Mouse (Mus musculus) CD8-positive naive resting alpha-beta T cell, adult 2 months (primary cell): ENCODE data around the gene Naa35.
"Not testable (repeated sequence)": the region's sequence is repeated elsewhere in the genome, so short reads cannot be mapped to it uniquely, and the experiment has no call there.

Experiments
- DNase-seq, 2 experiments: peaks; one replicate each; pipeline ENCODE4 v3.0.0; 2022; ENCODE audit warnings: low read depth in 2 of 2, low spot score in 2 of 2

The Naa35 gene

DNA sequence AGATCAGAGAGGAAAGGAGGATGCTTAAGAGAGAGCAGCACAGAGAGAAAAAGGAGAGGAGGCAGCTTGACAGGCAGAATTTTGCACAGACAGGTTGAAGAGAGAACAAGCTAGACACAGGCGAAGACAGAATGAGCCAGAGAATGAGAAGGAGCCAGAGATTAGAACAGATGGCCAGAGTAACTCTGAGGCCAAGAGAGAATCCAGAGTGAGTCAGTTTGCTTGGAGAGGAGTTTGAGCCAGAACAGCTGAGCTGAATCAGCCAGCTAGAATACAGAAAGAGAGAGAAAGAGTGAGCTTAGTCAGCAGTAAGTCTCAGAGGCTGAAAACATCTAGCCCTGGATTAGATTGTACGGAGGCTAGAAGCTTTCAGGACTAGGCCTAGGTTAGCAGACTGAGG is 12.5 kb upstream of the Naa35 start:
- no peak for DNase-seq

DNA sequence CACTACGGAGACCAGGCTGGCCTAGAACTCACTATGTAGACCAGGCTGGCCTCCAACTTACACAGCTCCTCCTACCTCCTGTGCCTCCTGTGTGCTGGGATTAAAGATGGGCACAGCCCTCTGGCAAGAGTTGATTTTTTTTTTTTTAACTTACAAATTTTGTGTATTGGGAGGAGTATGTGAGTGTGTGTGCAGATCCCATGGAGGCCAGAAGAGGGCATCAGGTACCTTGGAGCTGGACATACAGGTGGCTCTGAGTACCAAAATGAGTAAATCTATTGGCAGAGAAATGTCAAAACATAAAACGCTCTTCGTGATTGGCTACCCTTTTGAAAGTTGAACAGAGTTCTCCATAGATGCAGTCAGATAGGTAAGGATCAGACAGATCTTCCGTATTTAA is 4.1 kb upstream of the Naa35 start:
- no peak for DNase-seq

DNA sequence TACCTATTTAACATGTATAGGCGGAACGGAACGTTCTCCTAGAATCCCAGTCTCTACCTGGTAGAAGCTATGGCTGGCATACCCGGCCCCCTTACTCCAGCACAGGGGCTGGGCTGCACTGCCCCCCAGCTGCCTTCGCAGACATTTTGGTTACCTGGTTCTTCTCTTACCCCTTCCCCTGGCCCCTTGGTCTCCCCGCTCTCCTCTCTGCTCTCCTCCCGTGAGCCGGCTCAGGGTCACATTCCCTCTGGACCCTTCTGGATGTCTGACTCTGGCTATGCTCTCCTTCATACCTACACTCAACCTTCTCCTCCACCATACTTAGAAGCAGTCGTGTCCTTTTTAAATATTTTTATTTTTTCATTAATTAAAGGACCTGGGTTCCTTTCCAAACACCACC is 578 bp upstream of the Naa35 start:
- DNase-seq, result peak; percentile 5 to 10

DNA sequence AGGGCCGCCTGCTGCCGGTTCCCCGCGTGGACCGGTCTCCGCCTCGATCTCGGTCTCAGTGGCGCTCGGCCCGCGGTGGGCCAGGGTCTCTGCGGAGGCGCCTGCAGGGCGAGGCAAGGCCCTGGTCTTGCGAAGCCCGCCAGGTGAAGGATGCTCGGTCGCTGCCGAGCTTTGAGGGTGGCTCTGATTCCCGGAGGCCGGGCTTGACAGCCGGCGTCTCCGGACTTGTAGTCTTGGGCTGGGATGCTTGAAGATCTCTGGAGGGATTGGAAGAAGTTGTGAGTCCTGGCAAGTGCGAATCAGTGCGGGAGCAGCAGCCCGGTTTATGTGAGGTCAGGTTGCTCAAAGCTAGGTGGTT is 568 bp downstream of the Naa35 start:
- peak; percentile 19 to 20 for DNase-seq

DNA sequence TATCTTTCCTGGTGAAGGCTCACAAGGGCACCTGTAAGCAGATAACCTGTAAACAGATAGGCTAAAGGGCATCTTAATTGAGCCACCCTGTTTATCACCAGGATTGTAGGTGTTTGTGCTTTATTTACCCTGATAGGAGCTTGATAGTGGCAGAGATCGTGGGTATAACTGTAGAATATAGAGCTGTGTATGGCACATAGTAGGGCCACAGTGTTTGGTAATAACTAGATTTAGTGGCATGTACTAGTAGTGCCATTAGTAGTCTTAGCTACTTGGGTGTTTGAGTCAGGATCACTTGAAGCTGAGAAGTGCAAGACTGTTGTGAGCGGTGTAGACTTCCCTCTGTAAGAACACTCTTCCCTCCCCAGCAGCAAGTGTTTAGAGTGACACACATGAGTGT is 2.1 kb downstream of the Naa35 start:
- DNase-seq, result no peak

DNA sequence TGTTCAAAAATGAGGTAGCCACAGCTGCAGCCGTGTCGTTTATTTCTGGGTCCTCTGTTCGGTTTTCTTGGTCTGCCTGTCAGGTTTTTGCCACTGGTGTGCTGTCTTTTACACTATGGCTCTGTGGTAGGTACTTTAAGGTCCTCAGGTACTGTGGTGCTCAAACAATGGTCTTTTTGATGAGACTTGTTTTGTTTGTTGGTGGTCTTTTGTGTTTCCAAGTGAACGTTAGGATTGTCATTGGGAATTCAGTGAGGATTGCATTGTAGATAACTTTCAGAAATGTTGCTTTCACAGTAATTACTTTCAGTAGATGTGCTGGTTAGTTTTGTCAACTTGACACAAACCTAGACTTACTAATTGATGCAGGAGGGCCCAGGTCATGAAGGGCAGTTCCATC is 4.6 kb downstream of the Naa35 start:
- DNase-seq, result no peak

DNA sequence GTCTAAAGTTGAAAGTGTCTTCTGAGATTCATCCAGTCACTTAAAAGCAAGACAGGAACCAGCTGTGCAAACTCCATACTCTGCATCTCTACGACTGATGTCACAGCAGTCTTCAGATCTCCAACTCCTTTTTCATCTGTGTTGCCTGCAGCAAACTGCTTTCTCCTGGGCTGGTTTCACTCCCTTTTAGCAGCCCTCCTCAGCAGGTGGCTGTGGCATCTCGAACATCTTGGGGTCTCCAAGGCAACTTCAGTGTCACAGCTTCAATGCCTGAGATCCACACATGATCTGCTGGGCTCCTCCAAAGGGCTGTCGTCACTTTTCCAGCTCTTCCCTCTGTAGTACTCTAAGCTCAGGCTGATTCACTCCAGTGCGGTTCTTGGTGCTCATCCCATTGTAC is 5.6 kb downstream of the Naa35 start:
- DNase-seq, result no peak

DNA sequence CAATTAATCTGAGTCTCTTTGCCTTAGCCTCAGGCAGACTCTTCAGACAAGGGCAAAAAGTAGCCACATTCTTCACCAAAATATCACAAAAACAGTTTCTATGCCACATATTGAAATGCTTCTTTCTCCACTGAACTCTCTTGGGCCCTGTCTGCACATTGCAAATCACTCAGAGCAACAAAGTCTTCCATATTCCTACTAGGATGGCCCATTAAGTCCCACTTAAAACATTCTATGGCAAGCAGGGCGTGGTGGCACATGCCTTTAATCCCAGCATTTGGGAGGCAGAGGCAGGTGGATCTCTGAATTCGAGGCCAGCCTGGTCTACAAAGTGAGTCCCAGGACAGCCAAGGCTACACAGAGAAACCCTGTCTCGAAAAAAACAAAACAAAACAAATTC is 7.0 kb downstream of the Naa35 start:
- not testable (repeated sequence) for DNase-seq

DNA sequence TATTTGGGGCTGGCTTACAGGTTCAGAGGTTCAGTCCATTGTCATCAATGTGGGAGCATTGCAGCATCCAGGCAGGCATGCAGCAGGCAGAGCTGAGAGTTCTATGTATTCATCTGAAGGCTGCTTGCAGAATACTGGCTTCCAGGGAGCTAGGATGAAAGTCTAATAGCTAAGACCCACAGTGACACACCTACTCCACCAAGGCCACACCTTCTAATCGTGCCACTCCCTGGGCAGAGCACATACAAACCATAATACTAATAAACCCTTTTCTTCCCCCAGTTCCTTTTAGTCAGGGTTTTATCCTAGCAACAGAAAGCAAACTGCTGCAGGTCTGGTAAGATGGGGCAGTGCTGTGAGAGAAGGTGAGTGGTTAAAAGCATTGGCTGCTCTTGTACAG is 7.6 kb downstream of the Naa35 start:
- DNase-seq, result no peak

DNA sequence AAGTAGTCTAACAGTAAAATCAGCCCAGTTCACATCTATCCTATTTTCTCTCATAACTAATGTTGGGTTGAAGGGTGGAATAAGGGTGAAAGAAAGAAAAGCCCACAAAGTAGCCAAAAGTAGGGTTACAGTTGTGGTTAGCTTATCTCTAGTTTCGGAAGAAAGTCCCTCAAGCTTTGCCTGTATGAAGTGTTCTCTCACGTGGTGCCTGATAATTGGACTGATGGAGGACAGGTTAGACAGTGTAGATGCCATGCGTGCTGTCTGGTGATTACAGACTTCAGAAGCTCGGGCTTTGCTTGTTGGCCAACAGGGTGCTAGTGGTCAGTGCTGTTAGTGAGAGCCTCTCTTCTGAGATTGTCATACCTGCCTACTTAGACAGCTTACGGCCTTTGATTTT is 18.0 kb downstream of the Naa35 start:
- no peak for DNase-seq

DNA sequence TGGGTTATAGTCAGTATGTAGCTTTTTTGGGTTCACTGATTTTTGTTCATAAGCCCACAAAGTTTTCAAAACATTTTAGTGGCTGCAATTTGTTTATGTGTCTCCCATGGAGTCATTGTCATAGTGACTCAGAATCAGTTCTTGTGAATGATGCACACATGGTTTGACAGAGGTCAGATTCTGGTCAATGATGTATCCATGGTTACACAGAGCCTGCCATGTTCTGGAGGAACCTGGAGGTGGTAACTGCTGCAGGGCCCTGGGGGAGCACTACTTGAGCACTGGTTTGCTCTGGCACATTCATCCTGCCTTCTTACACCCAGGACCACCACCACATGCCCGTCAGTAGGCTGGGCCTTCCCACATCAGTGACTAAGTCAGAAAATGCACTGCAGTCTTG is 19.5 kb downstream of the Naa35 start:
- DNase-seq, result no peak

DNA sequence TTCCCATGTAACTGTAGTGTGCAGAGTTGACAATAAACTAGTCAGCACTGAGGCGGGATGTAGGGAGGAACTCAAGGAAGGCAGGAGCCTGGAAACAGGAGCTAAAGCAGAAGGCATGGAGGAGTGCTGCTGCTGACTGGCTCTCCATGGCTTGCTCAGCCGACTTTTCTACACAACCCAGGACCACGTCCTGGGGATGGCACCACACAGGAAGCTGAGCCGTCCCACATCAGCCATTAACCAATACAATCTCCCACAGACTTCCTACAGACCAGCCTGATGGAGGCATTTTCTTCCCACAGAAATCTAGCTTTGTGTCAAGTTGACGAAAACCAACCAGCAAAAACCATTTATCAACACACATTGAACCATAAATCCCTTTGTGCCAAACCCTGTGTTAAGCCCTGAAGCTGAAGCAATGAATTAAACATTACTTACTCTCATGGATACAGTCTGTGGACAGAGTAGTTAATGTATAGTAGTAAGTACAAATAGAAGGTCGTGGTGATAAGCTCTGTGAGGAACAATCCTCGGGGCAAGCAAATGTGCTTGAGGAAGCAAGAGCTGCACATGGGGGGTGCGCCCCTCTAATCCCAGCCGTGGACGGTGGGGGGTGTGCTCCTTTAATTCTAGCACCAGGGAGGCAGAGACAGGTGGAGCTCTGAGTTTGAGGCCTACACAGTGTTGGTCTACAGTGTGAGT is 20.3 kb downstream of the Naa35 start:
- no peak for DNase-seq

DNA sequence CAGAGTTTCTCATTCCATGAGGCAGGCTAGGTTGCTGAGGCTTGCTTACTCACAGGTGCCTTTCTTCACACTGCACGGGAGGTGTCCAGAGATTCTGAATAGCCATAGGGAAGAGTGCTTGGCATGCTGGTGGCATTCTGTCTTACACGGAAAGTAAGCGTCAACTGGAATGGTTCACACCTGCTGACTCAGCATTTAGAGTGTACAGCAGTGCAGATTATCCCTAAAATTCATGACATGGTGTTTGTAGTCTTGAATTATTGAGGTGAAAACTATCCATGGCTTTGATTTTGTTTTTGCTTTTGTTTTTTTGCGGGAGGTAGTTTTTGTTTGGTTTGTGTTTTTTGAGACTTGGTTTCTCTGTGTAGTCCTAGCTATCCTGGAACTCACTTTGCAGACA is 24.8 kb downstream of the Naa35 start:
- no peak for DNase-seq

DNA sequence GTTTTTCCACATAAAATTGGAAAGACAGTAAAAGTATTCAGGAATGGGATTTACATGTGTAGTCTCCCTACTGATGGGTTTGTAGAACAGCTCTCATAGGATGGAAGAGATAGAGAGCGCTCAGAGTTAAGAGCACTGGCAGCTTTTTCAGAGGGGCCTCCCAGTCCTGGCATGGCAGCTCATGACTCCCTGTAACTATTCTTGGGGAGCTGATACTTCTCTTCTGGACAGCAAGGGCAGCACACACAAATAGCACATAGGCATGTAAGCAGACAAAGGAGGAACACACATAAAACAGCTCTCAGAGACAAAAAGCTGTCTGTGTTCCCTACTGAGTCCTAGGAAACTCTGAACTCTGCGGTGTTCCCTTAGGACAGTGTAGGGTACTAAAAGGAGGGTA is 25.4 kb downstream of the Naa35 start:
- no peak for DNase-seq

DNA sequence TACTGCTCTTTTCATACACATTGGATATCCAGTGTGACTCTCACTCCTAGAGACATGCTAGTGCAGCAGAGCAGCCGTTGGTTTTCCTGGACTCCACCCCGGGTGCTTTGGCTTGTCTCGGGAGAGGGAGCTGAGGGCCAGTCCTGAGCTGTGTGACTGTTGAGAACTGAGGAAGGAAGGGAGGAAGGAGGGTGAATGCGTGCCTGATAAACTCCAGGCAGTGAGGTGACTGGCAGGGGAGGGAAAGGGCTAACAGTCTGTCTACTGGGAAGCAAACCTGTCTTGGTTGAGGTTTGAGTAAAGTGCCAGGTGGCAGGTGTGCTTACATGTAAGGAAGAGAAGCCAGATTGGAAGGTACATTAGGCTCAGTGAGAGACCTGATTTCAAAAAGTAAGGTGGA is 28.8 kb downstream of the Naa35 start:
- DNase-seq, result no peak

DNA sequence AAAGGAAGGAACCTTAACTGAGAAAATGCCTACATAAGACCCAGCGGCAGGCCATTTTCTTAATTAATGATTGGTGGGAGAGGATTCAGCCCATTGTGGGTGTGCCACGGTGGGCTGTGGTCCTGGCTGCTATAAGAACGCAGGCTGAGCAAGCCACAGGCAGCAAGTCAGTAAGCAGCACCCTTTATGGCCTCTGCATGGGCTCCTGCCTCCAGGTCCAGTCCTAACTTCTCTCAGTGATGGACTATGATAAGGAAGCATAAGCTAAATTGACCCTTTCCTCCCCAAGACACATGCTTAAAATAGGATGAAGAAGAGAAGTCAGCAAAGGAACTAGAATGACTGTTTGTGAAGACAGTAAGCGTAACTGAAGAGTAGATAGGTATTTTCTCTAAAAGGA is 30.1 kb downstream of the Naa35 start:
- no peak for DNase-seq

DNA sequence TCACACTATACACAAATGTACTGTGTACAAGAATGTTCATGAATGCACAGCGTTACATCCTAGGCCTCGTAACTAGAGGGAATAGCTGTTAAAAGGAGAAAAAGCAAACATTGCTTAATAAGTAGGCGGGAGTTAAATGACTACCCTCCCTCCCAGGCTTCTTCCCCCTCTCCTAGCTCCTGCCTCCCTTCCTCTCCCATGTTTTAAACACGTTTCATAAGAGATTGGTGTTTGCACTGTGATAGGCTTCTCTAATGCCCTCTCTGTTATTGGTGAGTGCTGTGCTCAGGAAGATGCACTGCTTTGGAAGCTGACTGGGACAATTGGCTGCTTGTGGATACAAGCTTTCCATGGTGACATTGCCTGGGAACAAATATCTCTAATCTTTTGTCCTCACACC is 30.5 kb downstream of the Naa35 start:
- DNase-seq, result no peak

DNA sequence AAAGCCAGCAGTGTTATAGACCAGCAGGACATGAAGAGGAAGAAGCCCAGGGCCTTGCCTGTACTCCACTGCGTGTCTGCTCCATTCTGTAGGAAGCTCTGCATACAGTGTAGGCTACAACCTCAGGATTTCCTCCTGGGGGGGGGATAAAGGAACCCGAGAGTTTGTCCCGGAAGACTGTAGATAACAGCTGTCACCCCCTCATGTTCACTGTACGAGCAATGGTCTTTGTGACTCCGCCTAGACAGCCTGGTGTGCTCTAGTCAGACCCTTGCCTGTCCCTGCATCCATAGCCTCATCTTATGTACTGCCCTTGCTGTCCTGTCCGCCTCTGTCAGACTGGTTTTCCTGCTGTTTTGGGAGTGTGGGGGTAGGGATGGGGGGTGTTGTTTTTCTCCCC is 33.4 kb downstream of the Naa35 start:
- no peak for DNase-seq

DNA sequence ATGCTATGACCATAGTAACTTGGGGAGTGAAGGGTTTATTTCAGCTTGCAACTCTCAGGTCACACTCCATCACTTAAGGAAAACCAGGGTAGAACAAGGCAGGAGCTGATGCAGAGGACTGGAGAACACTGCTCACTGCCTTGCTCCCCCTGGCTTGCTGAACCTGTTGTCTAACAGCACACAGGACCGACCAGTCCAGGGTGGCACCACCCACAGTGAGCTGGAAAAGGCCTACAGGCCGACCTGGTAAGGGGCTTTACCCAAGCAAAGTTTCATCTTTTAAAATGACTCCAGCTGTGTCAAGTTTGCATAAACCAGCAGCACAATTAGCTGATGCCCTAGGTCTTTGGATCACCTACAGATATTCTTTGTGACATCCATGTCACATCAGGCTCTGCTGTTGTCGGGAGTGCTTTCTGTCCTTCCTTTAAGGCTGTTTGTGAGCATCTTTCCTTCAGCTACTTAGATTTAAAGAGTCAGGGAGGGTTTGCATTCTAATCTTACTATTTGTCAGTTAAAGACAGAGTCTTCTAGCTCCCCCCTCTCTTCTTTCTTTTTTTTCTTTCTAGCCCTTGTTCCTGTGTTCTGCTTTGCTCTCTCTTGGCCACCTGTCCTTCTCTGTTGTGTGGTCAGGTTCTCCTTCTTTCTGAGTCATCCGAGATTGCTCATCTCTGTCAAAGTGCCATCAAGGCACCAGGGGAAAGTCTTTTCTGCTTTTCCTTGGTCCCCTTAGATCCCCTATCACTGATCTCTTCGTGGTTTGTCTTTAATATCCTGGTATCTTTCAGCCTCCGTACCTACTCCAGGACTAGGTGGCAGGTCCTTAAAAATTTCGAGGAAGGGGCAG is 36.8 kb downstream of the Naa35 start:
- DNase-seq, result no peak

DNA sequence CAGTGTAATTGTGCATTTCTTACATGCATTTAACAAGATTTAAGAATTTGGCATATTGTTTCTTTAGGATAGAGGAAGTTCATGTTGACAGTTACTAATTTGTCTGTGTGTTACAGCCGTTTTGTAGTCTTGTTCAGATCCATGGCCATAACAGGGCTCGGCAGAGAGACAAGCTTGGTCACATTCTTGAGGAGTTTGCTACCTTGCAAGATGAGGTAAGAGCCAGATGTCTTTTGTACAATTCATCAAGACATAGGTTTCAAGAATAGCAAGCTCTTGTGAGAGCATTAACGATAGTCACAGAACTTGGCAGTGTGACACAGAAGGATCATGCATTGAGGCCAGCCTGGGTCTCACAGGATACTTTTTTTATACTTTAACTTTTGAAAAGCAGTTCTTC is 39.3 kb downstream of the Naa35 start:
- no peak for DNase-seq

DNA sequence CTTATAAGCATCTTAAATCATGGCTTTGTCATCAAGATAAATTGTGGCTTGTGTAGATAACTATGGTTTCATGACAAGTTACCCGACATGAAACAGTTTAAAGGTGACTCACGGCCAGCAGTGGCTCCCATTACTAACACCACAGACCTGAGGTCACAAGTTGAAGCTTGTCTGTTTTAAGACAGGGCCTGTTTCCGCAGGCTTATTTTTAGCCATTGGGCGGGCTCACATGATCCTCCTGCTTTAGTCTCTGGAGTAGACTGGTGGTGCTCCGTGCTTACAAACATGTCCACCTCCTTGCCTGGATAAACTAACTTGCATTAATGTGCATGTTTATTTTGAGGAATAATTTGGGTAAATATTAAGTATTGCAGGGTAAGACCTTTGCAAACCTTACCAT is 39.8 kb downstream of the Naa35 start:
- no peak for DNase-seq

DNA sequence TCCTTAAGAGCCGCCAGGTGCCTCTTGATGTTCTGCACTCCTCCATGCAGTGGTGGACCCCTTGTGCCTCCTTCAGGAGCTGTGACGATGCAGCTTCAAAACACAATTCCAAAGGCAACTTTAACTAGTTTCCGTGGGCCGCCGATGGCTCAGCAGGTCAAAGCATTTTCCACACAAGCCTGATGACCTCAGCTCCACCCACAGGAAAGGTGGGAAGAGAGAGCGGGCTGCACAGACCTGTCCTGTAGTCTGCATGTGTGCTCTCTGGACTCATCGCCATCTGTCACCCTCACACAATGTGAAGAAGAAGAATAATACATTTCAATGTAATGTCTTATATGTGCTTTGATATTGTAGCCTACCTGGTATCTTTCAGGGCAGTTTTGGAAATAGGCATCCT is 41.7 kb downstream of the Naa35 start:
- no peak for DNase-seq

DNA sequence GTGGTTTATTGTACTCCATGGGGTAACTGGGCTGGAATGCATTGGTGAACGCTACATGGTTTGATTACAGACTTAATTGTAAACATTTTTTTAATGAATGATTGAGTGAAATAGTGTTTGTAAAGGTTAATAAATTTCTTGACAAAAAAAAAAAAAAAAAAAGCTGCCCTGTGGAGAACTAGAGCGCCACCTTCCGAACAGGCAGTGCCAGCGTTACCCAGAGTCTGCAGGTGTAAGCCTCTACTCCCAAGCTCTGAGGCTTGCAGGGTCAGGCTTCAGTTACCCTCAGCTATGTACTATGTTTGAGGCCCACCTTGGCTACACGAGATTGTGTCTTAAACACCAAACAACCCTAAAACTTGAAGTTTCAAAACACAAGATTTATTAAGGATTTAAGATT is 49.6 kb downstream of the Naa35 start:
- DNase-seq, result no peak
